Mouse (Mus musculus) activated CD4-positive, CD25-positive, alpha-beta regulatory T cell (primary cell): ENCODE data around the gene Cryba4. TPM values are rescaled to one million over a fixed set of nuclear protein-coding genes. Genes with fewer than 3 reads are reported as not detected.

ENCODE experiments used
- polyA plus RNA-seq, 2 experiments: library from polyadenylated mRNA; unstranded; fragments of 100-300 nt; shearing (Covaris generic); gene quantifications; one replicate each; pipeline ENCODE4 v1.2.1; 2017

The Cryba4 gene
- under 1 TPM in 1 of 2 experiments, not detected in 1; 0.58 TPM for polyA plus RNA-seq

GRCm38 (mm10) chr5:112252400-112252799 is at the start of gene Cryba4:
Gene Cryba4, minus strand, starts transcription at chr5:112252518.

GRCm38 (mm10) chr5:112276267-112276873 is 24.1 kb upstream of the Cryba4 start, which contains the start of gene Tpst2:
Gene Tpst2, plus strand, starts transcription at chr5:112276691.

GRCm38 (mm10) chr5:112255426-112255825 is 3.1 kb upstream of the Cryba4 start, which contains the start of gene Crybb1:
Gene Crybb1, plus strand, starts transcription at chr5:112255815.

Other genes with a start within 250 kb of the Cryba4 start
- under 1 TPM in 1 of 2 experiments, not detected in 1; 0.61 TPM for gene Crybb1, start 3.3 kb upstream of the Cryba4 start, polyA plus RNA-seq
- gene Tpst2, start 24.2 kb upstream of the Cryba4 start, polyA plus RNA-seq: 100 to 1,000 TPM; 131 to 232 TPM
- gene Tfip11, start 73.8 kb upstream of the Cryba4 start, polyA plus RNA-seq: 10 to 100 TPM; 23.5 to 33.6 TPM
- gene Srrd, start 90.5 kb upstream of the Cryba4 start, polyA plus RNA-seq: 10 to 100 TPM; 36.7 to 38.1 TPM
- 10 to 100 TPM; 14.3 to 20.8 TPM for gene Hps4, start 90.6 kb upstream of the Cryba4 start, polyA plus RNA-seq
- gene Gm6583, start 103.5 kb upstream of the Cryba4 start, polyA plus RNA-seq: under 1 TPM in 1 of 2 experiments, not detected in 1; 0.17 TPM
- gene Asphd2, start 142.3 kb upstream of the Cryba4 start, polyA plus RNA-seq: 1 to 10 TPM in 1 of 2 experiments, under 1 TPM in 1; 0.33 to 1.6 TPM
- gene Gm6588, start 196.9 kb upstream of the Cryba4 start, polyA plus RNA-seq: under 1 TPM in 1 of 2 experiments, not detected in 1; 0.29 TPM